Mouse (Mus musculus) urinary bladder, postnatal 14 days (tissue): ENCODE data around the gene Stk19.

Experiments used
- DNase-seq: peaks from one replicate; pipeline ENCODE4 v3.0.0; 2021; ENCODE audit warnings: low spot score

The Stk19 gene

GRCm38 (mm10) chr17:34836856-34837221, at the start of gene Stk19, which contains the start of gene Dxo:
Stk19 (minus strand) TSS chr17:34836945.
Dxo (plus strand) TSS chr17:34837019.
- peak; percentile 96 for DNase-seq

- DNase-seq: no peak
Observed at GRCm38 (mm10) chr17:34885615-34886014, 48.9 kb upstream of the Stk19 start.

- no peak for DNase-seq
Observed at GRCm38 (mm10) chr17:34884704-34885103, 48.0 kb upstream of the Stk19 start.

- DNase-seq: no peak
Observed at GRCm38 (mm10) chr17:34883332-34883731, 46.6 kb upstream of the Stk19 start.

- DNase-seq: no peak
Observed at GRCm38 (mm10) chr17:34881683-34882310, 45.1 kb upstream of the Stk19 start, which contains the start of gene Gm20547. Gm20547 (minus strand) TSS chr17:34882042.

- no peak for DNase-seq
Observed at GRCm38 (mm10) chr17:34881166-34881565, 44.4 kb upstream of the Stk19 start.

GRCm38 (mm10) chr17:34879336-34879879, 42.7 kb upstream of the Stk19 start, which contains the start of gene Zbtb12:
Zbtb12 (plus strand) TSS chr17:34879483.
- no peak for DNase-seq

GRCm38 (mm10) chr17:34874321-34874720, 37.6 kb upstream of the Stk19 start:
- DNase-seq: no peak

- no peak for DNase-seq
Observed at GRCm38 (mm10) chr17:34865981-34866380, 29.2 kb upstream of the Stk19 start.

- DNase-seq: no peak
Observed at GRCm38 (mm10) chr17:34862416-34863081, 25.8 kb upstream of the Stk19 start, which contains the start of gene Cfb. Cfb (minus strand) TSS chr17:34862518.

GRCm38 (mm10) chr17:34861704-34862415, 25.1 kb upstream of the Stk19 start:
- peak; percentile 36 for DNase-seq

- DNase-seq: no peak
Observed at GRCm38 (mm10) chr17:34860514-34860913, 23.8 kb upstream of the Stk19 start.

GRCm38 (mm10) chr17:34858670-34859069, 21.9 kb upstream of the Stk19 start:
- DNase-seq: no peak

- peak; percentile 63 for DNase-seq
Observed at GRCm38 (mm10) chr17:34855825-34856224, 19.1 kb upstream of the Stk19 start.

GRCm38 (mm10) chr17:34854761-34855160, 18.0 kb upstream of the Stk19 start:
- no peak for DNase-seq

- no peak for DNase-seq
Observed at GRCm38 (mm10) chr17:34853511-34853910, 16.8 kb upstream of the Stk19 start.

- DNase-seq: no peak
Observed at GRCm38 (mm10) chr17:34850517-34851125, 13.9 kb upstream of the Stk19 start.

- DNase-seq: peak; percentile 98
Observed at GRCm38 (mm10) chr17:34849722-34850516, 13.2 kb upstream of the Stk19 start, which contains the start of the genes Skiv2l and Nelfe. Skiv2l (minus strand) TSS chr17:34850210. Nelfe (plus strand) TSS chr17:34850391.

- no peak for DNase-seq
Observed at GRCm38 (mm10) chr17:34847615-34848014, 10.9 kb upstream of the Stk19 start.

GRCm38 (mm10) chr17:34847192-34847591, 10.4 kb upstream of the Stk19 start:
- DNase-seq: no peak

- DNase-seq: no peak
Observed at GRCm38 (mm10) chr17:34844884-34845283, 8.1 kb upstream of the Stk19 start.
